Mouse (Mus musculus): ENCODE results near the gene Fam192a. TPM values are rescaled to one million over a fixed set of nuclear protein-coding genes. Genes with fewer than 3 reads are reported as not detected.

Gene Fam192a
- polyA plus RNA-seq, 1 experiment from 2014 or later, result 24.6 TPM

GRCm38 (mm10) chr8:94566033-94566432, 35.8 kb downstream of the Fam192a start:
- Histone ChIP-seq H3K4me1 (ENCODE audit: control insufficient read depth, low read depth, low read length) (no peaks in the 10 kb centered on the region), H3K4me2 (ENCODE audit: low read depth, low read length) (no peak overlapping the region), H3K27me3 (ENCODE audit: control insufficient read depth, insufficient read depth, low read depth, low read length) (no peaks in the 10 kb centered on the region), H3K9me3 (replicated peaks; ENCODE audit: control insufficient read depth, low read length) (no peaks in the 10 kb centered on the region), H3K4me3 (ENCODE audit: low read depth, low read length) (no peak overlapping the region), H3K9ac (ENCODE audit: low read depth, low read length) (no peak overlapping the region), H3K36me3 (ENCODE audit: control insufficient read depth, insufficient read depth) (no peaks in the 10 kb centered on the region), H3K27ac (ENCODE audit: low read length) (no peak overlapping the region)
- no peak for ATAC-seq (ENCODE audit: low read depth)
- WGBS (ENCODE audit: insufficient replicate concordance), result 62% methylated on average over 6 of the region's 6 CpGs

- Histone ChIP-seq H3K4me3 (ENCODE audit: low read depth, low read length) (no peak overlapping the region), H3K4me2 (ENCODE audit: low read depth, low read length) (no peak overlapping the region), H3K27ac (ENCODE audit: low read length) (no peak overlapping the region), H3K9ac (ENCODE audit: low read depth, low read length) (no peak overlapping the region), H3K27me3 (ENCODE audit: control insufficient read depth, insufficient read depth, low read depth, low read length) (no peaks in the 10 kb centered on the region), H3K9me3 (replicated peaks; ENCODE audit: control insufficient read depth, low read length) (no peaks in the 10 kb centered on the region), H3K4me1 (ENCODE audit: control insufficient read depth, low read depth, low read length) (no peaks in the 10 kb centered on the region), H3K36me3 (ENCODE audit: control insufficient read depth, insufficient read depth) (no peaks in the 10 kb centered on the region)
- ATAC-seq (ENCODE audit: low read depth), result no peak
Observed at GRCm38 (mm10) chr8:94564421-94564820, 37.4 kb downstream of the Fam192a start.

- H3K9ac ChIP-seq (ENCODE audit: low read depth, low read length), result no peak overlapping the region
- ATAC-seq (ENCODE audit: low read depth), result no peak
- no peak overlapping the region for H3K4me3 ChIP-seq (ENCODE audit: low read depth, low read length)
- no peaks in the 10 kb centered on the region for H3K27me3 ChIP-seq (ENCODE audit: control insufficient read depth, insufficient read depth, low read depth, low read length)
- H3K9me3 ChIP-seq (replicated peaks; ENCODE audit: control insufficient read depth, low read length), result no peaks in the 10 kb centered on the region
- 60% methylated on average over 5 of the region's 5 CpGs for WGBS (ENCODE audit: insufficient replicate concordance)
- H3K4me1 ChIP-seq (ENCODE audit: control insufficient read depth, low read depth, low read length), result no peaks in the 10 kb centered on the region
- H3K27ac ChIP-seq (ENCODE audit: low read length), result no peak overlapping the region
- no peaks in the 10 kb centered on the region for H3K36me3 ChIP-seq (ENCODE audit: control insufficient read depth, insufficient read depth)
- no peak overlapping the region for H3K4me2 ChIP-seq (ENCODE audit: low read depth, low read length)
Observed at GRCm38 (mm10) chr8:94561256-94561655, 40.5 kb downstream of the Fam192a start.

GRCm38 (mm10) chr8:94557281-94557680, 44.5 kb downstream of the Fam192a start:
- no peak overlapping the region for H3K4me2 ChIP-seq (ENCODE audit: low read depth, low read length)
- no peak overlapping the region for H3K4me3 ChIP-seq (ENCODE audit: low read depth, low read length)
- no peaks in the 10 kb centered on the region for H3K4me1 ChIP-seq (ENCODE audit: control insufficient read depth, low read depth, low read length)
- H3K27me3 ChIP-seq (ENCODE audit: control insufficient read depth, insufficient read depth, low read depth, low read length), result no peaks in the 10 kb centered on the region
- ATAC-seq (ENCODE audit: low read depth), result no peak
- no peaks in the 10 kb centered on the region for H3K9me3 ChIP-seq (replicated peaks; ENCODE audit: control insufficient read depth, low read length)
- no peak overlapping the region for H3K27ac ChIP-seq (ENCODE audit: low read length)
- no peaks in the 10 kb centered on the region for H3K36me3 ChIP-seq (ENCODE audit: control insufficient read depth, insufficient read depth)
- WGBS (ENCODE audit: insufficient replicate concordance), result 80% methylated on average over 3 of the region's 3 CpGs
- no peak overlapping the region for H3K9ac ChIP-seq (ENCODE audit: low read depth, low read length)

GRCm38 (mm10) chr8:94552696-94553095, 49.1 kb downstream of the Fam192a start:
- no peak overlapping the region for H3K4me2 ChIP-seq (ENCODE audit: low read depth, low read length)
- no peak overlapping the region for H3K9ac ChIP-seq (ENCODE audit: low read depth, low read length)
- WGBS (ENCODE audit: insufficient replicate concordance), result 55% methylated on average over 2 of the region's 2 CpGs
- H3K27ac ChIP-seq (ENCODE audit: low read length), result no peak overlapping the region
- no peak for ATAC-seq (ENCODE audit: low read depth)
- no peaks in the 10 kb centered on the region for H3K4me1 ChIP-seq (ENCODE audit: control insufficient read depth, low read depth, low read length)
- H3K9me3 ChIP-seq (replicated peaks; ENCODE audit: control insufficient read depth, low read length), result no peaks in the 10 kb centered on the region
- H3K4me3 ChIP-seq (ENCODE audit: low read depth, low read length), result no peak overlapping the region
- H3K27me3 ChIP-seq (ENCODE audit: control insufficient read depth, insufficient read depth, low read depth, low read length), result no peaks in the 10 kb centered on the region
- no peaks in the 10 kb centered on the region for H3K36me3 ChIP-seq (ENCODE audit: control insufficient read depth, insufficient read depth)

GRCm38 (mm10) chr8:94551471-94552422, 50.0 kb downstream of the Fam192a start:
- H3K27me3 ChIP-seq (ENCODE audit: control insufficient read depth, insufficient read depth, low read depth, low read length), result no peaks in the 10 kb centered on the region
- no peak overlapping the region for H3K27ac ChIP-seq (ENCODE audit: low read length)
- H3K9me3 ChIP-seq (replicated peaks; ENCODE audit: control insufficient read depth, low read length), result no peaks in the 10 kb centered on the region
- no peak overlapping the region for H3K4me2 ChIP-seq (ENCODE audit: low read depth, low read length)
- no peak for ATAC-seq (ENCODE audit: low read depth)
- no peak overlapping the region for H3K4me3 ChIP-seq (ENCODE audit: low read depth, low read length)
- WGBS (ENCODE audit: insufficient replicate concordance), result 57% methylated on average over 17 of the region's 17 CpGs
- no peaks in the 10 kb centered on the region for H3K36me3 ChIP-seq (ENCODE audit: control insufficient read depth, insufficient read depth)
- H3K4me1 ChIP-seq (ENCODE audit: control insufficient read depth, low read depth, low read length), result no peaks in the 10 kb centered on the region
- no peak overlapping the region for H3K9ac ChIP-seq (ENCODE audit: low read depth, low read length)

- Histone ChIP-seq H3K9me3 (replicated peaks; ENCODE audit: control insufficient read depth, low read length) (no peaks in the 10 kb centered on the region), H3K4me1 (ENCODE audit: control insufficient read depth, low read depth, low read length) (no peaks in the 10 kb centered on the region), H3K9ac (ENCODE audit: low read depth, low read length) (no peak overlapping the region), H3K4me2 (ENCODE audit: low read depth, low read length) (no peak overlapping the region), H3K27ac (ENCODE audit: low read length) (no peak overlapping the region; the same call in 1 of the 2 replicates), H3K27me3 (ENCODE audit: control insufficient read depth, insufficient read depth, low read depth, low read length) (no peaks in the 10 kb centered on the region), H3K4me3 (ENCODE audit: low read depth, low read length) (no peak overlapping the region), H3K36me3 (ENCODE audit: control insufficient read depth, insufficient read depth) (no peaks in the 10 kb centered on the region)
- WGBS (ENCODE audit: insufficient replicate concordance), result 59% methylated on average over 5 of the region's 5 CpGs
- no peak for ATAC-seq (ENCODE audit: low read depth)
Observed at GRCm38 (mm10) chr8:94549998-94550397, 51.8 kb downstream of the Fam192a start.

- Histone ChIP-seq H3K4me1 (ENCODE audit: control insufficient read depth, low read depth, low read length) (no peaks in the 10 kb centered on the region), H3K27me3 (ENCODE audit: control insufficient read depth, insufficient read depth, low read depth, low read length) (no peaks in the 10 kb centered on the region), H3K4me2 (ENCODE audit: low read depth, low read length) (no peak overlapping the region), H3K4me3 (ENCODE audit: low read depth, low read length) (no peak overlapping the region), H3K9me3 (replicated peaks; ENCODE audit: control insufficient read depth, low read length) (no peaks in the 10 kb centered on the region), H3K27ac (ENCODE audit: low read length) (no peak overlapping the region), H3K36me3 (ENCODE audit: control insufficient read depth, insufficient read depth) (no peaks in the 10 kb centered on the region), H3K9ac (ENCODE audit: low read depth, low read length) (no peak overlapping the region)
- WGBS (ENCODE audit: insufficient replicate concordance), result 15% methylated on average over 5 of the region's 5 CpGs
- no peak for ATAC-seq (ENCODE audit: low read depth)
Observed at GRCm38 (mm10) chr8:94549482-94549881, 52.3 kb downstream of the Fam192a start.

GRCm38 (mm10) chr8:94549041-94549440, 52.8 kb downstream of the Fam192a start:
- Histone ChIP-seq H3K36me3 (ENCODE audit: control insufficient read depth, insufficient read depth) (no peaks in the 10 kb centered on the region), H3K4me1 (ENCODE audit: control insufficient read depth, low read depth, low read length) (no peaks in the 10 kb centered on the region), H3K4me2 (ENCODE audit: low read depth, low read length) (no peak overlapping the region), H3K9ac (ENCODE audit: low read depth, low read length) (no peak overlapping the region), H3K9me3 (replicated peaks; ENCODE audit: control insufficient read depth, low read length) (no peaks in the 10 kb centered on the region), H3K27me3 (ENCODE audit: control insufficient read depth, insufficient read depth, low read depth, low read length) (no peaks in the 10 kb centered on the region), H3K4me3 (ENCODE audit: low read depth, low read length) (no peak overlapping the region), H3K27ac (ENCODE audit: low read length) (no peak overlapping the region)
- WGBS (ENCODE audit: insufficient replicate concordance), result 62% methylated on average over 5 of the region's 5 CpGs
- ATAC-seq (ENCODE audit: low read depth), result no peak

Data from liver, embryonic 16.5 days (tissue).